Comparison of ENCODE assay signal across 10 mouse cellular contexts in genomic region chr8:112735575-112735974, GRCm38 (mm10).
DNase-seq lines count a peak whose midpoint lies in the region.
"Had no signal": no experiment of that assay in that cellular context is flagged by ENCODE, and none has a peak within 500 bp of the region (broad histone marks: within the 10 kb centered on the region; RNA-seq: fewer than 3 reads in every experiment).

No protein-coding gene starts in this region.

- peak; percentile 1 for DNase-seq in adrenal gland, postnatal 25 days
- DNase-seq in adrenal gland, adult 2 months: no peak
- peak; percentile 15 to 43 for DNase-seq in kidney, postnatal 25 days
- no peak for DNase-seq in kidney, postnatal 14 days
- peak; percentile 45 for DNase-seq in retina, postnatal 1 day
- DNase-seq in retina, embryonic 14.5 days (ENCODE audit: low spot score): no peak
- DNase-seq in right cerebral cortex, postnatal 4 days: peak; percentile 30
- no peak for DNase-seq in layer of hippocampus, postnatal 10 days (ENCODE audit: low spot score in 2 of 2)
- DNase-seq: B cell, adult 2 months; spleen, adult 18-20 months had no signal

Comparison
In these comparisons a context has a peak if more than half of its experiments do, and no peak if none do; other contexts are left out.
1. DNase-seq: peak in adrenal gland, postnatal 25 days (single experiment), kidney, postnatal 25 days (2 of 2), retina, postnatal 1 day (single experiment) and right cerebral cortex, postnatal 4 days (single experiment); none in adrenal gland, adult 2 months (single experiment), kidney, postnatal 14 days (single experiment), retina, embryonic 14.5 days (single experiment) and layer of hippocampus, postnatal 10 days (0 of 2).